Mouse (Mus musculus) heart, adult 11 months (tissue): ENCODE results near the gene Mob3b.

ENCODE experiments used
- DNase-seq: peaks from one replicate; pipeline ENCODE4 v3.0.0; 2022

Mob3b gene

GRCm38 (mm10) chr4:35113516-35114248 is 43.6 kb downstream of the Mob3b start:
- peak; percentile 61 for DNase-seq

- no peak for DNase-seq
Measured at GRCm38 (mm10) chr4:35112452-35112851, 44.8 kb downstream of the Mob3b start.

DNA sequence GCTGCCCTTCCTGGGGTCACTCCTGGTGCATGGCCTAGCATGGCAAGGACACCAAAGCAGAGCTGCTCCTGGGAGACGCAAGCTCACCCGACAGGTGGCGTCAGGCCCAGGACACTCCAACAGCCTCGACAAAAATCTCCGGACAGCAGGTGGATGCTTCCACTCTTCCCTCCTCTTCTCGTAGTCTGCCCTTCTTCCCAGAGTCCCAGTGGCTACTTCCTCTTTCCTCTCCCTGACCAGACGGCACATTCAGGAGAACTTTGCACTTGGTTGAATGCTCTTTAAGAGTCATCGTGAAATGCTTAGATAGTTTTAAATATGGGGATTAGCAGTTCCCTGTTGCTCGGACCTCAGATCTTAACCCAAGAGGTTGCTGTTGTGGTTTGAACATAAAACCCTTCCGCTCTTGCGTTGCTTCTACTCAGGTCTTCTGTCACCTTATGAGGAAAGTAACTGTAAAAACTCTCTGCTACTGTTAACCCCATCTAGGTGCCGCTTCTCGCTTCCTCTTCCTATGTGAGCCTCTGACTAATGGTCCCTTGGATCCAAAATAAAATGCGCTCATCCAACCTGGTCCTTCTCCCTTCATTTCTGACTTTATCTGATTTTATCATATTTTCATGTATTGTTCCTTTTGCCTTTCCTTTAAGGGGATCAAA is 52.0 kb downstream of the Mob3b start:
- DNase-seq = peak; percentile 67

GRCm38 (mm10) chr4:35101201-35101600 is 56.1 kb downstream of the Mob3b start:
- DNase-seq = no peak

GRCm38 (mm10) chr4:35099865-35100780 is 57.2 kb downstream of the Mob3b start:
- DNase-seq = peak; percentile 99

- peak; percentile 90 for DNase-seq
Measured at GRCm38 (mm10) chr4:35099210-35099864, 57.9 kb downstream of the Mob3b start.

- peak; percentile 72 for DNase-seq
Measured at GRCm38 (mm10) chr4:35098552-35098951, 58.7 kb downstream of the Mob3b start.

- DNase-seq = peak; percentile 89
Measured at GRCm38 (mm10) chr4:35096226-35097175, 60.8 kb downstream of the Mob3b start.

DNA sequence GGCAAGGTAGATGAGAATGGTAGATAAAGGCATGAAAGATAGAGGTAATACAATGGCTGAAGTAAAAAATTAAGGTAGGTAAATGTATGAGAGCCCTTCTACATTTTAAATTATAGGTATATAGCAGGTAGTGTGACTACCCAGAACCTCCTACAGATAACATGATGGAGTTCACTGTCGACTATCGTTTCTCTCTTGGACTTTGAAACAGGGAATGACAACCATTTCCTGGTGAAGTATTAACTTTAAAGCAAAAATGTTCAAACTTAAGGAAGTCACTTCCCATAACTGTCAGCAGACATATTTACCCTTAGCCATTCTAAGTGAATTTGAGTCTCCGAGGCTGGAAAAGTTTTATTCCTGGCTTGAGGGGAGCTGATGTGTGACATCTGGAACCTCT is 64.8 kb downstream of the Mob3b start:
- no peak for DNase-seq

DNA sequence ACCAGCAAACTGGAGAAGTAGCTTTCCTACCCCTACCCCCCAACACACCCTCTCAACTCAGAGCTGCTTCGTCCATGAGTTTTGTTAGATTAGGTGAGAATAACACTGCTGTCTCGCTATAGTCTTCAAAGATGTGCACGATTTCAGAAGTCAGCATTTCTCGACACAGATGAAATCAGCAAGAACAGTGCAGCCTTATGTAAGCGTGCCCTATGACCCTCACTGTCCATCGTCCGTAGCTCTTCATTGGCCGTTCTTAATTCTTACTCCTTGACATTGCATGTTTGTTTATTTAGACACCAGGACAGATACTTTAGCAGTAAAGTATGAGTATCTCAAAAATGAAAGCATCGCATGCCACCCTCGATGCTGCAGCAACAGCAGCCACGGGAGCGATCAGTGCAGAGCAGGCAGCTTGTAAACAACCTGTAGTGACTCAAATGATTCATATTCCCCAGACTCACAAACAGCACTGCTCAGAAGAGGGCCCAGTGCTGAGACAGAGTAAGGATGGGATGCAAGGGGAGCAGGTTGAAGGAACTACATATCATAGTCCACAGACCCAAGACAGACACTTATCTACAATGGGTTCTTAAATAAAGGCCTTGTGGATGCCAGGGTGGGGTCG is 66.0 kb downstream of the Mob3b start:
- DNase-seq = peak; percentile 73

- DNase-seq = peak; percentile 80
Measured at GRCm38 (mm10) chr4:35089321-35090316, 67.7 kb downstream of the Mob3b start.

DNA sequence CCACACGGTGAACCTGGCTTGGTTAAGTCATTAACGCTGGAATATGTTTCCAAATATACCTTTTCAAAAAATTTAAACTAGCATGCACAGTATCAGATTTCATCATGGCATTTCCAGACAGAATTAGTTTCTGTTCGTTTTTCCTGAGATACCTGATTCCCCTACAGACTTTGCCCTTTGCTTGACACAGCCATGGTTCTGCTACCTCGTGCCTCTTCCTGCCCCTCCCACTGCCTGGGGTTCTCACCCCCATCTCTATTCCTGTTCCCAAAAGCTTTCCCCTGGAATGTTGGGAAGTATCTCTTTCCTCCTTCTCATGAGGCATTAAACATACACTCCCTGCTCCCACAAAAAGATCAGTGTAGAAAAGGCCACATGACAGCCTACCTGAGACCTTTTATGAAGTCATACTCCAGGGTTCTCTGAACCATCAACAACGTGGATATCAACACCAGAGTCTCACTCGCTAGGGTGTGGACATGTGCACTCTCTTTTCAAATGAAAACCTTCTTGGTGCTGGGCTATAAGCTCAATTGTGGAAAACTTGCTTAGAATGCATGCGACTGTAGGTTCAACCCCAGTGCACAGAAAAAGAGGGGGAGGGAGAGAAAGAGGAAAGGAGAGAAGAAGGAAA is 71.1 kb downstream of the Mob3b start:
- DNase-seq = peak; percentile 29

- DNase-seq = no peak
Measured at GRCm38 (mm10) chr4:35084060-35084459, 73.2 kb downstream of the Mob3b start.

GRCm38 (mm10) chr4:35082476-35083114 is 74.7 kb downstream of the Mob3b start:
- DNase-seq = peak; percentile 64

DNA sequence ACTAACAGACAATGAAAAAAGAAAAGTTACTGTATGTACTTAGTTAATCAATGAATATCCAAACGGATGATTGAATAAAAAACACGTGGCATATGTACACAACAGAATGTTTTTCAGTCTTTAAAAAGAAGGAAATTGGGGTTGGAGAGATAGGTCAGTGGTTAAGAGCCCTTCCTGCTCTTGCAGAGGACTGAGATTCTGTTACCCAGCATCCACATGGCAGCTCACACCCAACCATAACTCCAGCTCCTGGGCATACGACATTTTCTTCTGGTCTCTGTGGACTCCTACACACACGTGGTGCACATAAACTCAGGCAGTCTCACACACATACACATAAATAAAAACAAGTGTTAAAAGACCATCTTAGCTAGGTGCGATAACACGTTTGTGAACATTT is 77.0 kb downstream of the Mob3b start:
- DNase-seq = no peak

GRCm38 (mm10) chr4:35068739-35069138 is 88.5 kb downstream of the Mob3b start:
- peak; percentile 92 for DNase-seq

DNA sequence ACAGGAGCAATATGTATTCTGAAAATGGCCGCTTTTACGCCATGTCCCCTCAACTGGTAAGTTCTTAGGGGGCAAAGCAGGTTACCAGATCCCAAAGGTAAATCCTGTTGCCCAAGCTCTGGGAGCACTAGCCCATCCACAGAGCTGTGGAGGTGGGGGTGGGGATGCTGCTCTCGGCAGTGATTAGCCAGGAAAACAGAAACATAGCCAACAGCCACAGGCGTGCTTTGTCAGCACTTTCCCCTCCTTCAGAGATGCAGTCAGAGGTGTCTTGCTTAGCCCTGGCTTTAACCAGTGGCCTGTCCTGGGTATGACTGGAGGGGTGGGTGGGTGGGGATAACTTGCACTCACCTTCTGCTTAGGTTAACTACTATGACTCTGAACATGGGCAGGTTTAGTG is 91.1 kb downstream of the Mob3b start:
- DNase-seq = peak; percentile 77

DNA sequence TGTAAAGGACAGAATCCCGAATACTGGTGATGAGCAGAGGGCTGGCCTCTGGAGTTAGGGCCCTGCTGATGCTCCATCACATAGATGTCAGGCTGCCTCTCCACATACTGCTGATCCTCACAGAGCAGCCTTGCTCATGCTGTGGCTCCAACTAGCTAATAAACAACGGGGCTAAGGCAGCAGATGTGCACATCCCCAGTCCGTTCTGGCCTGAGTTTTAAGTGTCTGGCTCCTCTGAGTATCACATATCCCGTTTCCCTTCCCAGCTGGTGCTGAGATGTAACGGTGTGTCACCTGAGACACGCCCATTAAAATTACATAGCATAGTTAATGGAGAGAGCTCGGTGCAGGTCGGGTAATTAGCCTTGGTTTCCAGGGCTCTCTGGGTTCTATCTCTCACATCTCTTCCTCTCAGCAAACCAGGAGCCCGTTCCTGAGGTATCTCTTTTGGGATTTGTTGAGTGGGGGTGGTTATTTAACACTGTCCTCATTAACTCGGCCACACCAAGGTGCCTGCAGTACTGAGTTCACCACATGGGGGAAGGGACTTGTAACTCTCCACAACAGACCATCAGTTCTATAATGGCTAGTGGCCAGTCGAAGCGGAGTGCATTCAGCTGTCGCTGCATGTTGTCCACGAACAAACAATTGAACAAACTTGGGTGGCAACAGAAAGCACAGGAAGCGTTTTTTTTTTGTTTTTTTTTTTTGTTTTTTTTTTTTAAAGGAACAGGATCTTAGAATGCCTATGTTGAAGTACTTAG is 92.0 kb downstream of the Mob3b start:
- DNase-seq = peak; percentile 93
